Mouse (Mus musculus) kidney, postnatal 0 days (tissue): ENCODE measurements at regions not wholly inside any gene's neighbourhood (a gene's known extent, or its start where the extent isn't known, plus 50 kb on each side); places are given as distances from the start of the nearest gene placed in this dataset.
A peak's percentile ranks its signal among the peaks of the same experiment; 100 is the strongest.

ENCODE experiments used
- ATAC-seq: fragments of 200-750 bp; cut with Nextera tagmentation; replicated peaks from 2 replicates; pipeline ENCODE4 v1.8.0; 2017; ENCODE audit warnings: low read depth, moderate number of reproducible peaks, moderate TSS enrichment, moderate library complexity; ENCODE audit not compliant: low FRiP score
- DNase-seq: peaks from one replicate; pipeline ENCODE4 v3.0.0-alpha.2; 2016; ENCODE audit warnings: low spot score
- H3K27ac ChIP-seq: fragments of 300-500 bp; sonication (generic); 2 replicates; pipeline ENCODE4 v1.5.1; 2014; ENCODE audit warnings: mild to moderate bottlenecking
- H3K27me3 ChIP-seq: fragments of 300-500 bp; sonication (generic); 2 replicates; pipeline ENCODE4 v1.6.1; 2014; ENCODE audit warnings: low read length, mixed read lengths; ENCODE audit not compliant: insufficient read depth
- H3K36me3 ChIP-seq: fragments of 300-500 bp; sonication (generic); 2 replicates; pipeline ENCODE4 v1.6.1; 2014; ENCODE audit warnings: low read length, mixed read lengths; ENCODE audit not compliant: insufficient read depth
- H3K4me1 ChIP-seq: fragments of 300-500 bp; sonication (generic); replicated peaks from 2 replicates; pipeline ENCODE4 v1.6.1; 2014; ENCODE audit warnings: antibody characterized with exemption, low read length, mixed read lengths; ENCODE audit not compliant: insufficient read depth
- H3K4me2 ChIP-seq: fragments of 300-500 bp; sonication (generic); 2 replicates; pipeline ENCODE4 v1.6.1; 2014; ENCODE audit warnings: mild to moderate bottlenecking, low read length, moderate library complexity, mixed read lengths
- H3K4me3 ChIP-seq: fragments of 300-500 bp; sonication (generic); replicated peaks from 2 replicates; pipeline ENCODE4 v1.5.1; 2014; ENCODE audit warnings: low read depth, low read length
- H3K9ac ChIP-seq: fragments of 300-500 bp; sonication (generic); 2 replicates; pipeline ENCODE4 v1.6.1; 2014; ENCODE audit warnings: low read depth, low read length
- H3K9me3 ChIP-seq: fragments of 300-500 bp; sonication (generic); replicated peaks from 2 replicates; pipeline ENCODE4 v1.6.1; 2016; ENCODE audit warnings: low read length, inconsistent platforms, mixed read lengths
- CTCF ChIP-seq: IDR thresholded peaks from 2 replicates; pipeline ENCODE4 v1.5.1; 2016; ENCODE audit warnings: antibody characterized with exemption, low read depth, mild to moderate bottlenecking, moderate library complexity
- WGBS: fragments of 180-500 bp; shearing (Covaris S2); extraction: QIAGEN DNeasy Blood & Tissue Kit; methylation state at CpG from one replicate; pipeline ENCODE4 v1.1.7; 2014; 5-methylcytosine and 5-hydroxymethylcytosine counted together

DNA sequence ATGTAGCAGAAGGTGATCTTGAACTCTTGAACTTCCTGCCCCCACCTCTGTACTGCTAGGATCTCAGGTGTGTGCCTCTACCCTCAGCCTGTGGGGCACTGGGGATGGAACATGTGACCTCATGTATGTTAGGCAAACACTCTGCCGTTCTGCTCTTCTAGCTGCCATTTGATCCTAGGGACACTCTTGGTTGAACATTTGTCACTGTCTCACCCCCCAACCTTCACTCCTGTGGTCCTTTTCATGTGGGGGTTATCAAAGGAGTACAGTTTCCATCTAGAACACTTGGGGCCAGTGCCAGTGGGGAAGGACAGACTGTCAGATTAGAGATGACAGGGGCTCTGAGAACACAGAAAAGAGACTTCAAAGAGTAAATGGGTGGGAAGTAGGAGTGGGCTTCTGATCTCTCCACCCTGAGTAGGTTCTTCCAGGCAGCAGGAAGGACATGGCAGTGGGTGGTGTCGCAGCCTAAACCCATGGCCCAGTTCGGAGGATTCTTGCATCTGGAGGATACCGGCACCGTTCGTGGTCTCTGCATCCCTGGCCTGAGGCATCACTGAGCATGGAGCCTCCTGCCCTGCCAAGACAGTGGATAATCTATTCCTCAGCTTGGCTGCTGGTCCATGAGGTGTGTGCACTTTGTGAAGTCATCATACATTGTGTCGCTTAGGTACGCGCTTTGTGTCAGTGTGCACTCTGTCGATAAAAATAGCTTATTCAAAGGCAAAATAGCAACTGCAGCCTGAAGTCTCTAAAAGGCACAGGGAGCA is 132.7 kb upstream of the Ctnnb1 start:
- 73% methylated on average over 10 of the region's 10 CpGs for WGBS
- TF ChIP-seq CTCF = no peak
- Histone ChIP-seq H3K27ac (no peak overlapping the region), H3K9me3 (no peaks in the 10 kb centered on the region; the same call in 1 of the 2 replicates), H3K27me3 (no peaks in the 10 kb centered on the region), H3K4me2 (no peak overlapping the region), H3K4me3 (no peak overlapping the region), H3K9ac (no peak overlapping the region), H3K36me3 (no peaks in the 10 kb centered on the region), H3K4me1 (no peaks in the 10 kb centered on the region)
- no peak for ATAC-seq
- DNase-seq = no peak

DNA sequence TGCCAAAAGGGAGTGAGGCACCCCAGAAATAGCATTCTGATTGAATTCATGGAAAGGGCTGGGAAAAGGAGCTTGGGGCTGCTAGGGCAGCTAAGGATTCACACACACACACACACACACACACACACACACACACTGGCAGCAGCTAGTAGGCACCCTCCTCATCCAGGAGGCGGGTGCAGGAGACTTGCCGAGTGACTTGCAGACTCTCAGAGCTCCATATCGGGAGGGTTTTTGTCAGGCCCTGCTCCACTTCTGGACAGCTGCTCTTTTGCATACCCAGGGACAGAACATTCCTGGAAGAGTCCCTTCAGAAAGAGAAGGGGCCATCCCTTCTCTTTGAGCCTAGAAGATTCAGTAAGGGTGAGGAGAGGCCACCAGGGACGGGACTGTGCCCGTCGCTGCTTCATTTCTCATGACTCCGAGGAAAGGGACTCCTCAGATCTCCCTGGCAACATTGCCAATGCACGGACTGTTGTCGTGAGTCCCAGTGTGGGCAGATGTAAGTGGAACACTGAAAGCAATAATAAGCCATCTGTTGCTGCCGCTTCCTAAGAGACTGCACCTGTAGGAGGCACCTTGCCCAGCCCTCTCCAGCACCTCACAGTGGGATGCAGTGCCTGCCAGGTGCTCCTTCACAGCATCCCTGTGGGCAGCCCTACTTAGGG is 130.9 kb upstream of the Ctnnb1 start:
- H3K27ac ChIP-seq = no peak overlapping the region
- 62% methylated on average over 10 of the region's 10 CpGs for WGBS
- DNase-seq = no peak
- no peaks in the 10 kb centered on the region for H3K9me3 ChIP-seq
- TF ChIP-seq CTCF = no peak
- H3K4me2 ChIP-seq = no peak overlapping the region
- H3K4me1 ChIP-seq = no peaks in the 10 kb centered on the region
- no peak for ATAC-seq
- H3K9ac ChIP-seq = no peak overlapping the region
- H3K36me3 ChIP-seq = no peaks in the 10 kb centered on the region
- H3K4me3 ChIP-seq = no peak overlapping the region
- H3K27me3 ChIP-seq = no peaks in the 10 kb centered on the region

DNA sequence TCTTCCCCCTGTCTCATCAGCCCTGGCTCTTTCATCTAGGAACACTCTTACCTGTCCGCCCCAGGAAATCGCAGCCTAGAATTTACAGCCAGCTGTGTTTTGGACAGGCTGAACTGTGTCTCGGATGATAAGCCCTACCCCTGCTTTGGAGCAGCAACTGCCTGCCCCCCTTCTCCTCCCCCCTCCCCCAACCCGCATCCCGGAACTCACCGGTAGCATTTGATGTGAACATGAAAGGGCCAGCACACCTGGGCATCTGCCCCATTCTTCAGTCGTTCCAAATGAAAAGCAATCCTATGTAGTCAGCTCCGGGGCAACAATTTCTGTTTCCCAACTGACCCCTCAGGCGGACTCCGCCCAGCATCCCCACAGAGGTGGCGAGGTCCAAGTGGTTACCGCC is 130.1 kb upstream of the Ctnnb1 start:
- no peak overlapping the region for H3K27ac ChIP-seq
- no peak for TF ChIP-seq CTCF
- 28% methylated on average over 12 of the region's 12 CpGs for WGBS
- no peaks in the 10 kb centered on the region for H3K9me3 ChIP-seq
- no peaks in the 10 kb centered on the region for H3K4me1 ChIP-seq
- no peak overlapping the region for H3K9ac ChIP-seq
- no peaks in the 10 kb centered on the region for H3K27me3 ChIP-seq
- no peak overlapping the region for H3K4me2 ChIP-seq
- ATAC-seq = no peak
- DNase-seq = no peak
- no peak overlapping the region for H3K4me3 ChIP-seq
- H3K36me3 ChIP-seq = no peaks in the 10 kb centered on the region

DNA sequence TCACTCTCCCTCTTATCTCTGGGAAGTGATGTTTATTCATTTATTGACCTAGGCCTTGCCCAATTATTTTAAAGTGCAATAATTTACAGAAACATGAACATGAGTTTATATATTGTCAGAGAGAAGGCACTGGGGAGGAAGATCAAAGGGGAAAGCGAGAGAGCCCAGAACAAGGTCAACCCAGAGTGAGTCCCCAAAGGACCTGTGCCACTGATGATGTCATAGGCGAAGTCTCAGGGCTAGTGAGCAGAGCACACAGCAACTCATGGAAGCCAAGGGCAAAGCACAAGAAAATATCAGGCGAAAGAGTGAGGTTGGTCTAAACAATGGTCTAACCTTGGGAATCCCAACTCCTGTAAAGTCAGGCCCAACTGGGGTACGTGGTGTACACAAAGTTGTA is 126.4 kb upstream of the Ctnnb1 start:
- no peaks in the 10 kb centered on the region for H3K9me3 ChIP-seq
- H3K27ac ChIP-seq = no peak overlapping the region
- H3K27me3 ChIP-seq = no peaks in the 10 kb centered on the region
- WGBS = 87% methylated on average over 4 of the region's 4 CpGs
- TF ChIP-seq CTCF = no peak
- DNase-seq = no peak
- no peak for ATAC-seq
- H3K9ac ChIP-seq = no peak overlapping the region
- H3K4me1 ChIP-seq = peaks cover 9% of the 10 kb centered on the region; the same call in 1 of the 2 replicates
- no peak overlapping the region for H3K4me3 ChIP-seq
- H3K36me3 ChIP-seq = no peaks in the 10 kb centered on the region
- no peak overlapping the region for H3K4me2 ChIP-seq

DNA sequence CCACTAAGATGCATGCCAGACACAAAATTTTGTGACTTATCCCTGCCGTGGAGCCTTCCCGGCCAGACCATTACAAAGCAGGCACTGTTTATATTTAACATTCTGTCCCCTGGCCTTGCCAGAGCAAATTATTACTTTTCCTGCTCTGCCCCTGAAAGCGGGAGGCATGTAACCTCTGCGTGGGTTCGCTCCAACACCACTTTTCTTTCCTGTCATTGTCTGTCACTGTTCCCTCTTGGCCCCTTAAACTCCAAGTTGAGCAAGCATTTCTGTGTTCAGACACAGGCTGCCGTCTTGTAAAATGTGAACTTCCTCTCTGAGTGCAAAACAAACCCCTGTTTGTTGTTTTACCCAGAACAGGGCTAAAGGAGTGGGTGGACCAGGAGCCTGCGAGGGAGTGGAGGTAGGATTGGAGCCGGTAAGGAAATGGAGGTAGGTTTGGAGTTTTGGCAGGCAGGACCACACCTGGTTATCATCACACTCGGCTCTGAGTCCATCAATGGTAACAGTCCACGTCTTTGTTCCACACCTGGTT is 124.2 kb upstream of the Ctnnb1 start:
- Histone ChIP-seq H3K4me2 (no peak overlapping the region), H3K4me3 (no peak overlapping the region), H3K27ac (peak overlapping the region; percentile 13; the same call in 1 of the 2 replicates), H3K36me3 (no peaks in the 10 kb centered on the region), H3K4me1 (peaks cover 9% of the 10 kb centered on the region; the same call in 1 of the 2 replicates), H3K27me3 (no peaks in the 10 kb centered on the region), H3K9ac (no peak overlapping the region), H3K9me3 (no peaks in the 10 kb centered on the region)
- 25% methylated on average over 10 of the region's 10 CpGs for WGBS
- no peak for TF ChIP-seq CTCF
- ATAC-seq = no peak
- peak; percentile 44 for DNase-seq

DNA sequence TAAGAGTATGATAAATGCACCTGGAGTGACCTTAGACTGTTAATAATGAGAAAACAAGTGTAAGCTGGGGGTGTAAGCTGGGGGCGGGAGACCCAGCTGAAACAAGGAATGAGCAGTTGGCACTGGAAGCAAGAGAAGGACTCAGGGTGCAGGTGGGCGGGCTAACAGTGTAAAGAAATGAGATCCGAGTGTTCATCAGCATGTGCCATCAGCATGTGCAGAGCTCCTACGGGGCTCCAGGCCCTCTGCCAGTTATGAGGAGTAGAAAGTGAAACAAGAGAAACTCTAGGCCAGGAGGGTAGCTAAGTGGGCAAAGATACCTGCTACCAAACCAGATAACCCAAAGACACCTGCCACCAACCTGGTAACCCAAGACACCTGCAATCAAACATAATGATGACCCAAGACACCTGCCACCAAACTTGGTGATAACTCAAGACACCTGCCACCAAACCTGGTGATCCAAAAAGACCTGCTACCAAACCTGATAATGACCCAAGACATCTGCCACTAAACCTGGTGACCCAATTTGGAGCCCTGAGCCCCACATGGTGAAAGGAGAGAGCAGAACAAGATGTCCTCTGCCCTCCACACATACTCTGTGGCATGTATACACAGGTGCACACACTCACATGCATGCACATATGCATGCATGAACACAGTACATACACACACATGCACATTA is 120.1 kb upstream of the Ctnnb1 start:
- DNase-seq = no peak
- no peak overlapping the region for H3K27ac ChIP-seq
- H3K9ac ChIP-seq = no peak overlapping the region
- H3K36me3 ChIP-seq = no peaks in the 10 kb centered on the region
- no peaks in the 10 kb centered on the region for H3K9me3 ChIP-seq
- WGBS = 39% methylated on average over 4 of the region's 4 CpGs
- no peak overlapping the region for H3K4me3 ChIP-seq
- no peaks in the 10 kb centered on the region for H3K27me3 ChIP-seq
- ATAC-seq = no peak
- no peak for TF ChIP-seq CTCF
- peaks cover 9% of the 10 kb centered on the region; the same call in 1 of the 2 replicates for H3K4me1 ChIP-seq
- no peak overlapping the region for H3K4me2 ChIP-seq
